Mouse (Mus musculus) kidney, embryonic 14.5 days (tissue): ENCODE data around the gene D430041D05Rik. TPM values are rescaled to one million over a fixed set of nuclear protein-coding genes. Genes with fewer than 3 reads are reported as not detected.

Experiments
- ATAC-seq: fragments of 200-750 bp; cut with Nextera tagmentation; 2 replicates; pipeline ENCODE4 v1.8.0; 2017; ENCODE audit warnings: moderate number of reproducible peaks, mild to moderate bottlenecking, moderate TSS enrichment, moderate library complexity; ENCODE audit not compliant: low FRiP score, low TSS enrichment
- H3K27ac ChIP-seq: fragments of 300-500 bp; sonication (generic); 2 replicates; pipeline ENCODE4 v1.5.1; 2014; ENCODE audit warnings: low read depth, mild to moderate bottlenecking, low read length, moderate library complexity, mixed read lengths
- H3K27me3 ChIP-seq: fragments of 300-500 bp; sonication (generic); 2 replicates; pipeline ENCODE4 v1.6.1; 2014; ENCODE audit warnings: mild to moderate bottlenecking, low read length; ENCODE audit not compliant: control insufficient read depth, insufficient read depth
- H3K36me3 ChIP-seq: fragments of 300-500 bp; sonication (generic); 2 replicates; pipeline ENCODE4 v1.6.1; 2014; ENCODE audit warnings: low read length, mixed read lengths; ENCODE audit not compliant: control insufficient read depth, insufficient read depth
- H3K4me1 ChIP-seq: fragments of 300-500 bp; sonication (generic); 2 replicates; pipeline ENCODE4 v1.6.1; 2014; ENCODE audit warnings: low read length, mixed read lengths; ENCODE audit not compliant: control insufficient read depth, insufficient read depth
- H3K4me2 ChIP-seq: fragments of 300-500 bp; sonication (generic); replicated peaks from 2 replicates; pipeline ENCODE4 v1.6.1; 2014; ENCODE audit warnings: low read depth, mild to moderate bottlenecking, low read length
- H3K4me3 ChIP-seq: fragments of 300-500 bp; sonication (generic); 2 replicates; pipeline ENCODE4 v1.5.1; 2014; ENCODE audit warnings: mild to moderate bottlenecking, low read length
- H3K9ac ChIP-seq: fragments of 300-500 bp; sonication (generic); 2 replicates; pipeline ENCODE4 v1.6.1; 2014; ENCODE audit warnings: low read depth, mild to moderate bottlenecking, low read length, moderate library complexity
- H3K9me3 ChIP-seq: fragments of 300-500 bp; sonication (generic); 2 replicates; pipeline ENCODE4 v1.6.1; 2016; ENCODE audit warnings: low read length; ENCODE audit not compliant: control insufficient read depth
- WGBS: fragments of 180-500 bp; shearing (Covaris S2); extraction: QIAGEN DNeasy Blood & Tissue Kit; methylation state at CpG from one replicate; pipeline ENCODE4 v1.1.7; 2014; 5-methylcytosine and 5-hydroxymethylcytosine counted together
- polyA plus RNA-seq: library from polyadenylated mRNA; unstranded; fragments of >200 nt; fragmentation: Nextera tagmentation; extraction: Ambion mirVana; gene quantifications from 2 replicates; pipeline ENCODE4 v1.2.1, GENCODE M21; 2014

D430041D05Rik gene
- 0.51 and 0.65 TPM in 2 replicates for polyA plus RNA-seq

GRCm38 (mm10) chr2:104410963-104411545, at the start of gene D430041D05Rik:
Gene D430041D05Rik, minus strand, starts transcription at chr2:104411013.
- WGBS: 54% methylated on average over 4 of the region's 4 CpGs
- H3K27me3 ChIP-seq: peaks cover 47% of the 10 kb centered on the region
- H3K27ac ChIP-seq: no peak within 1 kb of the TSS
- peak within 1 kb of the TSS; percentile 62 for H3K4me3 ChIP-seq
- ATAC-seq: no peak
- peak within 1 kb of the TSS; percentile 98 for H3K4me2 ChIP-seq
- peak within 1 kb of the TSS; percentile 63 for H3K9ac ChIP-seq
- H3K4me1 ChIP-seq: 0 out of 2 replicates have a peak, but pooled peaks cover 4% of the 10 kb centered on the region
- H3K9me3 ChIP-seq: no peaks in the 10 kb centered on the region
- no peaks in the 10 kb centered on the region for H3K36me3 ChIP-seq

DNA sequence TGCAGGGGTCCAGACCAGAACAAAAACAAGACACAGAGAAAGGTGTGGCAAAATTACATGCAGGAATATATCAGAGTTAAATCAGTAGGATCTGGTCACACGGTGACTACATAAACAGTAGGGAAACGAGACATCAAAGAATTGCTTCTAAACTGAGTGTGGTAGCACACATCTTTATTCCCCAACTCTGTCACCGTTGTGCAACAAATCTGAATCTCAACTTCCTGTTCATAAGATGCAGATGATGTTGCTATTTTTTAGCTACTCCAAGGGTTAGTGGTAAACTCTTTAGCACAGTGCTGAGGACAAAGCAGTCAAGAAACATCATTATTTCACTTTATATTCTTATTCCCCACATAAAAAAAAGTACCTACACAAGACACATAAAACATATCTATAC, 49.2 kb upstream of the D430041D05Rik start:
- no peak overlapping the region for H3K27ac ChIP-seq
- no peaks in the 10 kb centered on the region for H3K27me3 ChIP-seq
- WGBS: 33% methylated on average over 3 of the region's 3 CpGs
- H3K4me1 ChIP-seq: peaks cover 13% of the 10 kb centered on the region; the same call in 1 of the 2 replicates
- H3K4me2 ChIP-seq: no peak overlapping the region
- no peaks in the 10 kb centered on the region for H3K36me3 ChIP-seq
- no peak overlapping the region for H3K4me3 ChIP-seq
- no peak overlapping the region for H3K9ac ChIP-seq
- no peaks in the 10 kb centered on the region for H3K9me3 ChIP-seq
- ATAC-seq: no peak

- Histone ChIP-seq H3K4me3 (no peak overlapping the region), H3K4me2 (no peak overlapping the region), H3K27me3 (no peaks in the 10 kb centered on the region), H3K36me3 (no peaks in the 10 kb centered on the region), H3K27ac (no peak overlapping the region), H3K4me1 (peaks cover 13% of the 10 kb centered on the region; the same call in 1 of the 2 replicates), H3K9me3 (no peaks in the 10 kb centered on the region), H3K9ac (no peak overlapping the region)
- no peak for ATAC-seq
- 89% methylated on average over 8 of the region's 8 CpGs for WGBS
Observed at GRCm38 (mm10) chr2:104458569-104459332, 47.9 kb upstream of the D430041D05Rik start.

GRCm38 (mm10) chr2:104457106-104457505, 46.3 kb upstream of the D430041D05Rik start:
- H3K27me3 ChIP-seq: no peaks in the 10 kb centered on the region
- H3K9me3 ChIP-seq: no peaks in the 10 kb centered on the region
- H3K9ac ChIP-seq: no peak overlapping the region
- no peak overlapping the region for H3K4me2 ChIP-seq
- no peaks in the 10 kb centered on the region for H3K36me3 ChIP-seq
- no peak for ATAC-seq
- H3K27ac ChIP-seq: no peak overlapping the region
- H3K4me3 ChIP-seq: no peak overlapping the region
- WGBS: 71% methylated on average over 3 of the region's 3 CpGs
- H3K4me1 ChIP-seq: peaks cover 13% of the 10 kb centered on the region; the same call in 1 of the 2 replicates

DNA sequence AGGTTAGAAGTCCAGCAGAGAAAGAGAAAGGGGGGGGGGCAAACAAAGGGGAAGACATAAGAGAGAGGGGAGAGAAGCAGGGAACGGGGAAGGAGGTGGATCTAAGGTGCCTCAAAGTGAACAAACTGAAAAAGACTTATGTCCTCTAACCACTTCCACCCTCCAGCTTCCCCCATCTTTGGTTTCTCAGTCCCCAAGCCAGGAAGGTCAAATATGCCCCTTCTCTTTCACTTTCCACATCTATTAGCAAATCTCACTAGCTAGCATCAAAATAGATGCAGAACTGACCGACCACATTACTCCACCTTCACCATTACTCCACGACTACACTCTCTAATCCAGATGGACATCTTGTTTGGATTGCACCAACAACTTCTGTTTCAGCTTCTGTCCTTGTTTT, 39.9 kb upstream of the D430041D05Rik start:
- Histone ChIP-seq H3K27ac (no peak overlapping the region), H3K4me1 (no peaks in the 10 kb centered on the region), H3K9me3 (no peaks in the 10 kb centered on the region), H3K27me3 (no peaks in the 10 kb centered on the region), H3K4me2 (no peak overlapping the region), H3K9ac (no peak overlapping the region), H3K36me3 (no peaks in the 10 kb centered on the region), H3K4me3 (no peak overlapping the region)
- WGBS: 81% methylated on average over 3 of the region's 3 CpGs
- no peak for ATAC-seq

GRCm38 (mm10) chr2:104449191-104449590, 38.4 kb upstream of the D430041D05Rik start:
- no peaks in the 10 kb centered on the region for H3K4me1 ChIP-seq
- no peaks in the 10 kb centered on the region for H3K9me3 ChIP-seq
- ATAC-seq: no peak
- H3K4me3 ChIP-seq: no peak overlapping the region
- H3K36me3 ChIP-seq: no peaks in the 10 kb centered on the region
- no peak overlapping the region for H3K4me2 ChIP-seq
- H3K27me3 ChIP-seq: no peaks in the 10 kb centered on the region
- no peak overlapping the region for H3K9ac ChIP-seq
- 100% methylated on average over 1 of the region's 1 CpGs for WGBS
- H3K27ac ChIP-seq: no peak overlapping the region

DNA sequence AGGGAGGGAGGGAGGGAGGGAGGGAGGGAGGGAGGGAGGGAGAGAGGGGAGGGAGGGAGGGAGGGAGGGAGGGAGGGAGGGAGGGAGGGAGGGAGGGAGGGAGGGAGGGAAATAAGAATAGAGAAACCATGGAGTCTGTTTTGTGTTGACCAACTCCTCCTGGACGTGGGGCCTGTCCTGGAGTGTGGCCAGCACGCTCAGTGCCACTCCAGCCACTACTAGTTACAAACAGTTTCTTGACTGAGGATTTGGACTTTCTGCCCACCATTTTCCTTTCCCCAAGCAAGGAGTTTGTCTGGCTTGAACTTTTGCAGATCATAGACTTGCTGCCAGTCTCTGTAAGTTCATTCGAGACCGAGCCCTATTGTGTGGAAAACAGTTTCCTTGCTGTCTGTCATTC, 37.4 kb upstream of the D430041D05Rik start:
- 88% methylated on average over 4 of the region's 4 CpGs for WGBS
- ATAC-seq: no peak
- no peaks in the 10 kb centered on the region for H3K4me1 ChIP-seq
- H3K27me3 ChIP-seq: no peaks in the 10 kb centered on the region
- no peaks in the 10 kb centered on the region for H3K36me3 ChIP-seq
- no peak overlapping the region for H3K4me2 ChIP-seq
- no peak overlapping the region for H3K27ac ChIP-seq
- H3K9me3 ChIP-seq: no peaks in the 10 kb centered on the region
- H3K4me3 ChIP-seq: no peak overlapping the region
- no peak overlapping the region for H3K9ac ChIP-seq

GRCm38 (mm10) chr2:104446016-104446415, 35.2 kb upstream of the D430041D05Rik start:
- Histone ChIP-seq H3K27me3 (no peaks in the 10 kb centered on the region), H3K36me3 (0 out of 2 replicates have a peak, but pooled peaks cover 2% of the 10 kb centered on the region), H3K9ac (no peak overlapping the region), H3K4me1 (no peaks in the 10 kb centered on the region), H3K4me2 (no peak overlapping the region), H3K4me3 (no peak overlapping the region), H3K9me3 (no peaks in the 10 kb centered on the region), H3K27ac (no peak overlapping the region)
- WGBS: 53% methylated on average over 1 of the region's 1 CpGs
- no peak for ATAC-seq

GRCm38 (mm10) chr2:104444776-104445175, 34.0 kb upstream of the D430041D05Rik start:
- ATAC-seq: peak; percentile 85; the same call in 1 of the 2 replicates
- Histone ChIP-seq H3K4me2 (no peak overlapping the region), H3K27ac (no peak overlapping the region), H3K36me3 (peaks cover 10% of the 10 kb centered on the region; the same call in 1 of the 2 replicates), H3K27me3 (no peaks in the 10 kb centered on the region), H3K9ac (no peak overlapping the region), H3K4me1 (no peaks in the 10 kb centered on the region), H3K4me3 (no peak overlapping the region), H3K9me3 (no peaks in the 10 kb centered on the region)
- 25% methylated on average over 2 of the region's 2 CpGs for WGBS
